10 mouse cellular contexts compared by ENCODE assay signal in genomic region chr1:157017198-157017994, GRCm38 (mm10).
DNase-seq lines count a peak whose midpoint lies in the region; ATAC-seq and TF ChIP-seq lines count a peak whose summit lies in the region.
"Had no signal": no experiment of that assay in that cellular context is flagged by ENCODE, and none has a peak within 500 bp of the region (broad histone marks: within the 10 kb centered on the region; RNA-seq: fewer than 3 reads in every experiment).

No protein-coding gene starts in this region.

- H3K27ac ChIP-seq in heart, embryonic 10.5 days, result 0 out of 2 replicates have a peak overlapping the region, but pooled peaks have one; percentile 38
- H3K27ac ChIP-seq in spleen, adult 2 months (ENCODE audit: insufficient read depth, low read length), result peak overlapping the region; percentile 91
- 0 out of 2 replicates have a peak overlapping the region, but pooled peaks have one; percentile 23 for H3K27ac ChIP-seq in liver, embryonic 16.5 days (ENCODE audit: low read length)

- TF ChIP-seq CTCF in spleen, adult 2 months (IDR thresholded peaks at IDR 0.05; ENCODE audit: extremely low read depth, insufficient read depth, insufficient read length, insufficient replicate concordance), result no peak

- no peaks in the 10 kb centered on the region for H3K9me3 ChIP-seq in heart, embryonic 10.5 days
- H3K9me3 ChIP-seq in liver, embryonic 16.5 days (replicated peaks; ENCODE audit: control insufficient read depth, low read length), result no peaks in the 10 kb centered on the region

- H3K4me2 ChIP-seq in liver, embryonic 16.5 days (ENCODE audit: low read depth, low read length), result no peak overlapping the region

- no peaks in the 10 kb centered on the region for H3K27me3 ChIP-seq in heart, embryonic 10.5 days (ENCODE audit: insufficient read depth, poor library complexity, severe bottlenecking)
- H3K27me3 ChIP-seq in spleen, adult 2 months (ENCODE audit: control insufficient read depth, insufficient read depth, low read length), result no peaks in the 10 kb centered on the region
- no peaks in the 10 kb centered on the region for H3K27me3 ChIP-seq in liver, embryonic 16.5 days (ENCODE audit: control insufficient read depth, insufficient read depth, low read depth, low read length)

- no peak overlapping the region for H3K4me3 ChIP-seq in heart, embryonic 10.5 days
- no peak overlapping the region for H3K4me3 ChIP-seq in spleen, adult 2 months (ENCODE audit: extremely low read depth, insufficient read depth, insufficient read length)
- H3K4me3 ChIP-seq in liver, embryonic 16.5 days (ENCODE audit: low read depth, low read length), result no peak overlapping the region

- H3K9ac ChIP-seq in liver, embryonic 16.5 days (ENCODE audit: low read depth, low read length), result no peak overlapping the region

- intact Hi-C loops in heart, postnatal 14 days (cut with DNase I), result no loop called here

- peaks cover 33% of the 10 kb centered on the region for H3K4me1 ChIP-seq in heart, embryonic 10.5 days
- peaks cover 61% of the 10 kb centered on the region for H3K4me1 ChIP-seq in spleen, adult 2 months (ENCODE audit: control insufficient read depth, insufficient read depth, insufficient read length)
- peaks cover 8% of the 10 kb centered on the region for H3K4me1 ChIP-seq in liver, embryonic 16.5 days (ENCODE audit: control insufficient read depth, low read depth, low read length)

- no peak for ATAC-seq in liver, embryonic 16.5 days (ENCODE audit: low read depth)
- ATAC-seq: intestine, postnatal 0 days had no signal

- DNase-seq in heart, embryonic 10.5 days (ENCODE audit: low spot score), result no peak
- DNase-seq in heart, postnatal 14 days, result no peak
- peak; percentile 73 to 74 for DNase-seq in spleen, adult 2 months (ENCODE audit: low read depth in 1 of 2, low spot score in 2 of 2)
- no peak for DNase-seq in spleen, postnatal 14 days (ENCODE audit: low spot score in 2 of 2)
- peak; percentile 40 for DNase-seq in thymus, postnatal 4 days
- no peak for DNase-seq in layer of hippocampus, adult 11-12 months (ENCODE audit: low spot score)
- DNase-seq in adrenal gland, postnatal 4 days (ENCODE audit: low spot score in 2 of 2), result no peak
- DNase-seq: layer of hippocampus, postnatal 36 days had no signal

- H3K36me3 ChIP-seq in heart, embryonic 10.5 days, result no peaks in the 10 kb centered on the region
- H3K36me3 ChIP-seq in spleen, adult 2 months (ENCODE audit: control insufficient read depth, insufficient read depth, low read length), result no peaks in the 10 kb centered on the region
- H3K36me3 ChIP-seq in liver, embryonic 16.5 days (ENCODE audit: control insufficient read depth, insufficient read depth), result no peaks in the 10 kb centered on the region

- 76% methylated on average over 13 of the region's 13 CpGs for WGBS in heart, embryonic 10.5 days
- 16% methylated on average over 13 of the region's 13 CpGs for WGBS in spleen, adult 2 months
- WGBS in liver, embryonic 16.5 days (ENCODE audit: insufficient replicate concordance), result 50% methylated on average over 13 of the region's 13 CpGs

- no peak for TF ChIP-seq POLR2A in spleen, adult 2 months (IDR thresholded peaks at IDR 0.05; ENCODE audit: low read depth, low read length)

Comparison
In these comparisons a context has a peak if more than half of its experiments do, and no peak if none do; other contexts are left out.
1. DNase-seq: peak in spleen, adult 2 months (2 of 2) and thymus, postnatal 4 days (single experiment); none in heart, embryonic 10.5 days (single experiment), heart, postnatal 14 days (0 of 2), spleen, postnatal 14 days (0 of 2), layer of hippocampus, adult 11-12 months (single experiment) and adrenal gland, postnatal 4 days (0 of 2).
2. H3K27ac ChIP-seq: peak in every context shown above with its lines; median percentile 91 in spleen, adult 2 months; 38 in heart, embryonic 10.5 days; 23 in liver, embryonic 16.5 days.